Mouse (Mus musculus) thymus, adult 18-20 months (tissue): ENCODE data around the gene Gm49711.
"Not testable (repeated sequence)": the region's sequence is repeated elsewhere in the genome, so short reads cannot be mapped to it uniquely, and the experiment has no call there.

Source experiments
- DNase-seq, 2 experiments: peaks; one replicate each; pipeline ENCODE4 v3.0.0; 2022; ENCODE audit warnings: mixed read lengths in 2 of 2

The Gm49711 gene

GRCm38 (mm10) chr16:92062832-92063231, 4.7 kb downstream of the Gm49711 start:
- DNase-seq: no peak

GRCm38 (mm10) chr16:92064801-92065200, 6.7 kb downstream of the Gm49711 start:
- DNase-seq: no peak

- DNase-seq: no peak
Measured at GRCm38 (mm10) chr16:92070338-92070737, 12.2 kb downstream of the Gm49711 start.

- DNase-seq: no peak
Measured at GRCm38 (mm10) chr16:92076797-92077196, 18.7 kb downstream of the Gm49711 start.

- DNase-seq: no peak
Measured at GRCm38 (mm10) chr16:92083771-92084453, 25.8 kb downstream of the Gm49711 start.

GRCm38 (mm10) chr16:92089225-92089624, 31.1 kb downstream of the Gm49711 start:
- DNase-seq: no peak

- no peak for DNase-seq
Measured at GRCm38 (mm10) chr16:92091876-92092275, 33.8 kb downstream of the Gm49711 start.

- no peak for DNase-seq
Measured at GRCm38 (mm10) chr16:92098351-92099051, 40.4 kb downstream of the Gm49711 start.

- DNase-seq: no peak
Measured at GRCm38 (mm10) chr16:92099598-92099997, 41.5 kb downstream of the Gm49711 start.

GRCm38 (mm10) chr16:92100111-92100510, 42.0 kb downstream of the Gm49711 start:
- no peak for DNase-seq

GRCm38 (mm10) chr16:92102115-92102514, 44.0 kb downstream of the Gm49711 start:
- DNase-seq: no peak

GRCm38 (mm10) chr16:92102931-92103330, 44.8 kb downstream of the Gm49711 start:
- DNase-seq: not testable (repeated sequence)

- no peak for DNase-seq
Measured at GRCm38 (mm10) chr16:92103572-92104331, 45.6 kb downstream of the Gm49711 start.

- no peak for DNase-seq
Measured at GRCm38 (mm10) chr16:92104332-92104590, 46.1 kb downstream of the Gm49711 start.

GRCm38 (mm10) chr16:92104951-92105350, 46.8 kb downstream of the Gm49711 start:
- DNase-seq: no peak

GRCm38 (mm10) chr16:92105631-92106030, 47.5 kb downstream of the Gm49711 start:
- DNase-seq: no peak

- DNase-seq: no peak
Measured at GRCm38 (mm10) chr16:92107346-92107745, 49.2 kb downstream of the Gm49711 start.

GRCm38 (mm10) chr16:92114706-92115241, 56.7 kb downstream of the Gm49711 start:
- DNase-seq: no peak

- DNase-seq: no peak
Measured at GRCm38 (mm10) chr16:92115611-92116421, 57.7 kb downstream of the Gm49711 start.

GRCm38 (mm10) chr16:92117337-92118209, 59.5 kb downstream of the Gm49711 start:
- no peak for DNase-seq

- DNase-seq: no peak
Measured at GRCm38 (mm10) chr16:92119013-92119515, 60.9 kb downstream of the Gm49711 start.
